Mouse (Mus musculus) myocyte (in vitro differentiated cells): ENCODE results near the gene Rmnd5a. TPM values are rescaled to one million over a fixed set of nuclear protein-coding genes. Genes with fewer than 3 reads are reported as not detected.

Experiments
- H3K27me3 ChIP-seq: one replicate; pipeline ENCODE4 v1.6.1; 2011; ENCODE audit not compliant: control insufficient read depth, insufficient read depth, insufficient read length
- H3K36me3 ChIP-seq: one replicate; pipeline ENCODE4 v1.6.1; 2011; ENCODE audit not compliant: control insufficient read depth, insufficient read depth
- H3K4me2 ChIP-seq: one replicate; pipeline ENCODE4 v1.6.1; 2011; ENCODE audit warnings: low read depth, control low read depth
- H3K4me3 ChIP-seq: one replicate; pipeline ENCODE4 v1.5.1; 2011; ENCODE audit warnings: mild to moderate bottlenecking, control low read depth, moderate library complexity
- H3K79me2 ChIP-seq: one replicate; pipeline ENCODE4 v1.6.1; 2011; ENCODE audit not compliant: control insufficient read depth, insufficient read depth
- H3ac ChIP-seq: one replicate; pipeline ENCODE4 v1.6.1; 2011; ENCODE audit not compliant: control insufficient read depth, insufficient read length
- CEBPB ChIP-seq: IDR thresholded peaks from 2 replicates; pipeline ENCODE4 v1.6.1; 2011; ENCODE audit warnings: mild to moderate bottlenecking, moderate library complexity; ENCODE audit not compliant: poor library complexity, insufficient read depth, severe bottlenecking
- E2F4 ChIP-seq: IDR thresholded peaks from one replicate; pipeline ENCODE4 v1.6.1; 2011; ENCODE audit warnings: mild to moderate bottlenecking, control low read depth, moderate library complexity; ENCODE audit not compliant: insufficient read depth
- MAX ChIP-seq: IDR thresholded peaks from one replicate; pipeline ENCODE4 v1.6.1; 2011; ENCODE audit warnings: low read depth, mild to moderate bottlenecking, control low read depth
- MYOD1 ChIP-seq, 3 experiments: IDR thresholded peaks; one replicate each; pipeline ENCODE4 v1.6.1; 2011; ENCODE audit warnings: control low read depth in 2 of 3, low read depth in 2 of 3, mild to moderate bottlenecking in 2 of 3, moderate library complexity in 1 of 3; ENCODE audit not compliant: insufficient read length in 2 of 3, control insufficient read depth in 1 of 3
- MYOG ChIP-seq, 3 experiments: IDR thresholded peaks; one replicate each; pipeline ENCODE4 v1.6.1; 2011; ENCODE audit warnings: control low read depth in 2 of 3, low read depth in 2 of 3, mild to moderate bottlenecking in 2 of 3; ENCODE audit not compliant: insufficient read length in 2 of 3, control insufficient read depth in 1 of 3, insufficient read depth in 1 of 3
- POLR2A ChIP-seq: IDR thresholded peaks from one replicate; pipeline ENCODE4 v1.6.1; 2011; ENCODE audit warnings: low read depth, mild to moderate bottlenecking, control low read depth, moderate library complexity; ENCODE audit not compliant: insufficient read length
- POLR2AphosphoS2 ChIP-seq: IDR thresholded peaks from one replicate; pipeline ENCODE4 v1.6.1; 2011; ENCODE audit warnings: low read depth, control low read depth; ENCODE audit not compliant: insufficient read length
- REST ChIP-seq: IDR thresholded peaks from one replicate; pipeline ENCODE4 v1.6.1; 2011; ENCODE audit warnings: mild to moderate bottlenecking, control low read depth, moderate library complexity; ENCODE audit not compliant: insufficient read depth, insufficient read length
- SRF ChIP-seq: IDR thresholded peaks from one replicate; pipeline ENCODE4 v1.6.1; 2011; ENCODE audit warnings: low read depth; ENCODE audit not compliant: control insufficient read depth, insufficient read length
- TCF12 ChIP-seq: IDR thresholded peaks from one replicate; pipeline ENCODE4 v1.6.1; 2011; ENCODE audit warnings: mild to moderate bottlenecking, control low read depth; ENCODE audit not compliant: poor library complexity, insufficient read depth, severe bottlenecking
- TCF3 ChIP-seq: IDR thresholded peaks from one replicate; pipeline ENCODE4 v1.6.1; 2011; ENCODE audit warnings: low read depth, control low read depth; ENCODE audit not compliant: insufficient read length
- USF1 ChIP-seq: IDR thresholded peaks from one replicate; pipeline ENCODE4 v1.6.1; 2011; ENCODE audit warnings: low read depth, mild to moderate bottlenecking, control low read depth, moderate library complexity
- polyA plus RNA-seq: library from polyadenylated mRNA; unstranded; fragments of >200 nt; fragmentation: generic; extraction: Trizol; gene quantifications from one replicate; pipeline ENCODE4 v1.2.1, GENCODE M21; 2012; ENCODE audit warnings: missing spikeins

The Rmnd5a gene
- polyA plus RNA-seq, 1 experiment, result 12.2 TPM

DNA sequence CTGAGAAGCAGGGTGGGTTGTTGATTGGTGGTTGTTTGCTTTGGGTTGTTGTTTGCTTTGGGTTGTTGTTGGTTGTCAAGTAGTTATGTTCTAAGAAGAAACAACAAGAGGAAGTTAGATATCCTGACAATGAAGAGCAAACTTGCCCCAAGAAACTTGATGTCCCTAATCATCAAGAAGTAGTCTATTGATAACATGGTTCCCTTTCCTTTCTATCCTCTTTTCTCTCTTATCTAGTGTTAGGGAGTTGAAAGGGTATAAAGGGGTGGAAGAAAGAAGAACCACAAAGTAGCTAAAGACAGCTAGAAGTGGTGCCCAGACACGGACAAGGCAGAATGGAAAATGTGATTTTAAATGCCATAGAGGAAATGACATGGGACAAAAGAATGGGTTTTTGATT is 32.3 kb upstream of the Rmnd5a start:
- no peak for TF ChIP-seq REST
- no peak for TF ChIP-seq TCF3
- no peak for TF ChIP-seq POLR2A
- no peak for TF ChIP-seq CEBPB
- no peak for TF ChIP-seq POLR2AphosphoS2
- no peak for TF ChIP-seq MYOG (IDR thresholded peaks at IDR 0.05; ENCODE audit: control insufficient read depth in 1 of 3, insufficient read depth in 1 of 3, insufficient read length in 2 of 3, low read depth in 2 of 3)
- TF ChIP-seq MYOD1 (IDR thresholded peaks at IDR 0.05; ENCODE audit: control insufficient read depth in 1 of 3, insufficient read length in 2 of 3, low read depth in 2 of 3), result no peak
- TF ChIP-seq USF1, result no peak
- TF ChIP-seq E2F4, result no peak
- TF ChIP-seq TCF12, result no peak
- no peak for TF ChIP-seq SRF
- TF ChIP-seq MAX, result no peak
- H3K27me3 ChIP-seq, result peaks cover 5% of the 10 kb centered on the region
- H3K36me3 ChIP-seq, result no peaks in the 10 kb centered on the region
- no peak overlapping the region for H3ac ChIP-seq
- no peak overlapping the region for H3K4me3 ChIP-seq
- no peak overlapping the region for H3K4me2 ChIP-seq
- H3K79me2 ChIP-seq, result no peaks in the 10 kb centered on the region

GRCm38 (mm10) chr6:71471830-71472520 is 31.5 kb upstream of the Rmnd5a start:
- peaks cover 5% of the 10 kb centered on the region for H3K27me3 ChIP-seq
- H3K4me2 ChIP-seq, result no peak overlapping the region
- no peak overlapping the region for H3K4me3 ChIP-seq
- no peak overlapping the region for H3ac ChIP-seq
- H3K36me3 ChIP-seq, result no peaks in the 10 kb centered on the region
- no peaks in the 10 kb centered on the region for H3K79me2 ChIP-seq
- TF ChIP-seq MYOG (IDR thresholded peaks at IDR 0.05; ENCODE audit: control insufficient read depth in 1 of 3, insufficient read depth in 1 of 3, insufficient read length in 2 of 3, low read depth in 2 of 3) (no peak), USF1 (no peak), TCF3 (no peak), E2F4 (no peak), REST (no peak), SRF (no peak), MAX (no peak), CEBPB (no peak), POLR2A (no peak), MYOD1 (IDR thresholded peaks at IDR 0.05; ENCODE audit: control insufficient read depth in 1 of 3, insufficient read length in 2 of 3, low read depth in 2 of 3) (no peak), POLR2AphosphoS2 (no peak), TCF12 (no peak)

DNA sequence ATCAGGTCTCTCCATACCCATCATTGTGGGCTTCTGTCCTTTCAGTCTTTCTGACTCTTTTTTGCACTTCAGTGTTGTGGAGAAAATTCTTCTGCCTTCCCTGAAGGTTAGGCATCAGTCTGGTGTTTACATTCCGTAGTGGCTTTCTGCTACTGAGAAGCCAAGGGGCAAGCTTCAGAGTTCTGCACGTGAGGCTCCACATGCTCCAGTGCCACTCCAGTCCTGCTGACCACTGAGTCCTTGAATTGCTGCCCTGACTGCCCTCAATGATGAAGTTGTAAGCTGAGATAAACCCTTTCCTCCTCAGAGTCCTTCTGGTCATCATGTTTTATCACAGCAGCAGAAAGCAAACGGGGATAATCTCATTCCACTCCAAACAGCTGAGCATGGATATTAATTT is 28.9 kb upstream of the Rmnd5a start:
- TF ChIP-seq MYOG (IDR thresholded peaks at IDR 0.05; ENCODE audit: control insufficient read depth in 1 of 3, insufficient read depth in 1 of 3, insufficient read length in 2 of 3, low read depth in 2 of 3) (no peak), REST (no peak), MAX (no peak), CEBPB (no peak), USF1 (no peak), MYOD1 (IDR thresholded peaks at IDR 0.05; ENCODE audit: control insufficient read depth in 1 of 3, insufficient read length in 2 of 3, low read depth in 2 of 3) (no peak), TCF3 (no peak), SRF (no peak), TCF12 (no peak), E2F4 (no peak), POLR2A (no peak), POLR2AphosphoS2 (no peak)
- no peaks in the 10 kb centered on the region for H3K36me3 ChIP-seq
- H3K27me3 ChIP-seq, result peaks cover 6% of the 10 kb centered on the region
- no peaks in the 10 kb centered on the region for H3K79me2 ChIP-seq
- H3ac ChIP-seq, result no peak overlapping the region
- no peak overlapping the region for H3K4me2 ChIP-seq
- no peak overlapping the region for H3K4me3 ChIP-seq

- no peak overlapping the region for H3K4me2 ChIP-seq
- no peaks in the 10 kb centered on the region for H3K36me3 ChIP-seq
- no peaks in the 10 kb centered on the region for H3K79me2 ChIP-seq
- no peak overlapping the region for H3ac ChIP-seq
- H3K27me3 ChIP-seq, result peaks cover 3% of the 10 kb centered on the region
- TF ChIP-seq SRF (no peak), REST (no peak), USF1 (no peak), POLR2AphosphoS2 (no peak), CEBPB (no peak), MYOG (IDR thresholded peaks at IDR 0.05; ENCODE audit: control insufficient read depth in 1 of 3, insufficient read depth in 1 of 3, insufficient read length in 2 of 3, low read depth in 2 of 3) (no peak), E2F4 (no peak), MYOD1 (IDR thresholded peaks at IDR 0.05; ENCODE audit: control insufficient read depth in 1 of 3, insufficient read length in 2 of 3, low read depth in 2 of 3) (no peak), TCF3 (no peak), POLR2A (no peak), MAX (no peak)
- no peak overlapping the region for H3K4me3 ChIP-seq
These were observed 27.3 kb upstream of the Rmnd5a start for GRCm38 (mm10) chr6:71467766-71468165.
